21 mouse cellular contexts compared by ENCODE assay signal in genomic region chr1:82415641-82416040, GRCm38 (mm10).
A peak's percentile ranks its signal among the peaks of the same experiment; 100 is the strongest.
DNase-seq lines count a peak whose midpoint lies in the region; ATAC-seq lines count a peak whose summit lies in the region.
"Had no signal": no experiment of that assay in that cellular context is flagged by ENCODE, and none has a peak within 500 bp of the region (broad histone marks: within the 10 kb centered on the region; RNA-seq: fewer than 3 reads in every experiment).

No protein-coding gene starts in this region.

- DNase-seq in heart, adult 11 months = peak; percentile 58
- DNase-seq in heart, postnatal 4 days = no peak
- peak; percentile 25 for DNase-seq in heart, embryonic 10.5 days (ENCODE audit: low spot score)
- DNase-seq in heart, postnatal 36 days = no peak
- DNase-seq in midbrain, embryonic 11.5 days (ENCODE audit: low spot score, missing footprints) = peak; percentile 76
- no peak for DNase-seq in midbrain, embryonic 14.5 days
- DNase-seq: adrenal gland, adult 2 months; adrenal gland, adult 8-10 months; adrenal gland, postnatal 10 days; adrenal gland, postnatal 14 days; adrenal gland, postnatal 25 days; adrenal gland, postnatal 36 days; B cell, adult 2 months; cerebellum, adult 11 months; cerebellum, adult 11-12 months; cerebellum, adult 18-20 months had no signal

- H3K27ac ChIP-seq in heart, embryonic 10.5 days = no peak overlapping the region
- H3K27ac ChIP-seq in midbrain, embryonic 11.5 days (ENCODE audit: low read depth, low read length) = no peak overlapping the region
- no peak overlapping the region for H3K27ac ChIP-seq in midbrain, embryonic 14.5 days (replicated peaks; ENCODE audit: low read depth, low read length)

- no peak overlapping the region for H3K4me3 ChIP-seq in heart, embryonic 10.5 days
- no peak overlapping the region for H3K4me3 ChIP-seq in midbrain, embryonic 11.5 days (ENCODE audit: low read depth, low read length)
- H3K4me3 ChIP-seq in midbrain, embryonic 14.5 days (replicated peaks; ENCODE audit: low read depth, low read length) = no peak overlapping the region

- H3K9ac ChIP-seq in midbrain, embryonic 11.5 days (ENCODE audit: low read length) = no peak overlapping the region
- H3K9ac ChIP-seq in midbrain, embryonic 14.5 days (replicated peaks; ENCODE audit: low read length) = no peak overlapping the region

- intact Hi-C loops in heart, postnatal 36 days (cut with DNase I) = no loop called here

- no peaks in the 10 kb centered on the region for H3K9me3 ChIP-seq in heart, embryonic 10.5 days
- H3K9me3 ChIP-seq in midbrain, embryonic 11.5 days (ENCODE audit: control insufficient read depth, low read length) = no peaks in the 10 kb centered on the region
- no peaks in the 10 kb centered on the region for H3K9me3 ChIP-seq in midbrain, embryonic 14.5 days (ENCODE audit: control insufficient read depth, low read length)
- H3K9me3 ChIP-seq: G1E had no signal

- H3K36me3 ChIP-seq in heart, embryonic 10.5 days = no peaks in the 10 kb centered on the region
- no peaks in the 10 kb centered on the region for H3K36me3 ChIP-seq in midbrain, embryonic 11.5 days (ENCODE audit: control insufficient read depth, insufficient read depth, low read length)
- H3K36me3 ChIP-seq in midbrain, embryonic 14.5 days (ENCODE audit: control insufficient read depth, insufficient read depth, low read length) = no peaks in the 10 kb centered on the region

- no peak for ATAC-seq in midbrain, embryonic 11.5 days (ENCODE audit: low FRiP score)
- no peak for ATAC-seq in midbrain, embryonic 14.5 days (ENCODE audit: low FRiP score, low TSS enrichment)
- ATAC-seq: activated CD4-positive, CD25-positive, alpha-beta regulatory T cell, adult 4 months; CD4-positive, CD25-positive, alpha-beta regulatory T cell, adult 4 months; Patski had no signal

- no peak overlapping the region for H3K4me2 ChIP-seq in midbrain, embryonic 11.5 days
- H3K4me2 ChIP-seq in midbrain, embryonic 14.5 days (ENCODE audit: low read length) = no peak overlapping the region

- H3K27me3 ChIP-seq in heart, embryonic 10.5 days (ENCODE audit: insufficient read depth, poor library complexity, severe bottlenecking) = no peaks in the 10 kb centered on the region
- no peaks in the 10 kb centered on the region for H3K27me3 ChIP-seq in midbrain, embryonic 11.5 days (ENCODE audit: control insufficient read depth, insufficient read depth, low read length)
- no peaks in the 10 kb centered on the region for H3K27me3 ChIP-seq in midbrain, embryonic 14.5 days (ENCODE audit: control insufficient read depth, insufficient read depth, low read length)
- H3K27me3 ChIP-seq: CH12.LX, Patski had no signal

- 82% methylated on average over 4 of the region's 4 CpGs for WGBS in heart, embryonic 10.5 days
- 76% methylated on average over 4 of the region's 4 CpGs for WGBS in midbrain, embryonic 11.5 days
- WGBS in midbrain, embryonic 14.5 days = 85% methylated on average over 4 of the region's 4 CpGs

- H3K4me1 ChIP-seq in heart, embryonic 10.5 days = peaks cover 20% of the 10 kb centered on the region
- peaks cover 5% of the 10 kb centered on the region; the same call in 1 of the 2 replicates for H3K4me1 ChIP-seq in midbrain, embryonic 11.5 days (ENCODE audit: control insufficient read depth, insufficient read depth, low read length)
- no peaks in the 10 kb centered on the region for H3K4me1 ChIP-seq in midbrain, embryonic 14.5 days (ENCODE audit: control insufficient read depth, insufficient read depth, low read length)

Comparison
In these comparisons a context has a peak if more than half of its experiments do, and no peak if none do; other contexts are left out.
1. DNase-seq: peak in heart, adult 11 months (single experiment), heart, embryonic 10.5 days (single experiment) and midbrain, embryonic 11.5 days (single experiment); none in heart, postnatal 4 days (single experiment), heart, postnatal 36 days (0 of 2) and midbrain, embryonic 14.5 days (single experiment).